Mouse (Mus musculus) heart, adult 11 months (tissue): ENCODE results near the gene Ssbp3.

ENCODE experiments used
- DNase-seq: peaks from one replicate; pipeline ENCODE4 v3.0.0; 2022

Gene Ssbp3

DNA sequence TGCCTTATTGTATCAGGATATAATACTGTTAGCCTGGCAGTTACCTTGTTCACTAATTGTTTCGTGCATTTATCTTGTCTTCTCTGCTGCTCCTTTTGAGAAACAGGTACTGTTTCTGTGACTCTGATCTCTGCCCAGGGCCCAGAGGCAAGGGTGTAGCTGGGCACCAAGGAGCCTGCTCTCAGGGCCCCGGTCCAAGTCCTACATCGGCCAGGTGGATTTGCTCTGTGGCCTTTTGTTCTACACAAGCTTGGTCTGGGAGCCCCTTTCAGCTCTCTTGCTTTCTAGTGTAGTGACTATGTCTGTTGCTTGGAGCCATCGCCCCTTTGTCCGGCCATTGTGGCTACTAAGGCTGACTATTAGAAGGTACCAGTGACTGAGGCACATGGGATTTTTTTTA, 82.6 kb downstream of the Ssbp3 start:
- DNase-seq = no peak

DNA sequence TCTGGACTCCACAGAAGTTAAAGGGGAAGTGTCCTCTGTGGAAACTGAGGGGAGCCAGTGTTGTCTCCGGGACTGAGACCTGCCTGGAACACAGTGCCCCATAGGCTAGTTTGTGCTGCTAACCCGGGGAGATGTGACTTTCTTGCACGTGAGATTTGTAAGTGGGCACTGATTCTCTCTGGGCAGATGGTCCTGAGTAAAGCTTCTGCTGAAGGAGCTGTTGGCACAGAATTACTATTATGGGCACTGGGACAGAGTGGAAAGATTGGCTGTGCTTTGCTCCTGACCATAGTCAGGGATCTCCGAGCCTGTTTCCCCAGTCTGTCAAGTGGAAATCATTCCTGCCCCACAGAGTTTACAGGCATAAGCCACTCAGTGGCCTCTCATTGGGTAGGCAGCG, 83.8 kb downstream of the Ssbp3 start:
- no peak for DNase-seq

DNA sequence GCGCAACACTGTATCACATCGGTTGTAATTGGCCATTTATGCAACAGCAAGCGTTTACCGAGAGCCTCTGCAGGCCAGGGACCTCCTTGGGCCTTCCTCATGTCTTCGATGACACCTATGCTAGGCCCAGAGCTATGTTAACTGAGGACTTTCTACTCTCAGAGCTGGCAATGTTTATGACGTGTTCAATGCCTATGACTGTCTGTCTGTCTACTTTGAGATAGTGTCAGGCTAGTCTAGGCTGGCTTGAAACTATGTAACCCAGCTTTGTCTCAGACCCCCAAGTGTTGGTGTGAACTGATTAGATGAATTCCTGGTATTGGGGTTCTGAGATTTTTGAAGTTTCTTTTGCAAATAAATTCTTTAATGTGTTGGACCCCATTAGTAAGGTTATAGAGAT, 84.6 kb downstream of the Ssbp3 start:
- DNase-seq = no peak

DNA sequence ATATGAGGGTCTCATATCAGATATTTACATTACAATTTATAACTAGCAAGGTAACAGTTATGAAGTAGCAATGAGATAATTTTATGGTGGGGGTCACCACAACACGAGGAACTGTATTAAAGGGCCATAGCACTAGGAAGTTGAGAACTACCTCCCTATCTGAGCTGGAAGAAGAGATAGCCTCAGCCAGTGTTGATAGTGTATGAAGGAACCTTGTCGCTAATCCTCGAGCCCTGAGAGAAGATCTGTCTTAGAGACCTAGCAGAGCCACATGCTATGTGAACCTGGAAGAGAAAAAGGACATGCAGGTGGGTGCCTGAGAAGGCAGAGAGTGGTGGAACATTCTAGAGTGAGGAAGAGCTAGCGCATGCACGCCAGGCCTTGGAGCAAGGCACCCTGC, 85.0 kb downstream of the Ssbp3 start:
- DNase-seq = no peak

GRCm38 (mm10) chr4:106996305-106997076, 86.0 kb downstream of the Ssbp3 start:
- DNase-seq = no peak

GRCm38 (mm10) chr4:107001259-107001810, 90.8 kb downstream of the Ssbp3 start:
- no peak for DNase-seq

GRCm38 (mm10) chr4:107001916-107002488, 91.5 kb downstream of the Ssbp3 start:
- DNase-seq = no peak

DNA sequence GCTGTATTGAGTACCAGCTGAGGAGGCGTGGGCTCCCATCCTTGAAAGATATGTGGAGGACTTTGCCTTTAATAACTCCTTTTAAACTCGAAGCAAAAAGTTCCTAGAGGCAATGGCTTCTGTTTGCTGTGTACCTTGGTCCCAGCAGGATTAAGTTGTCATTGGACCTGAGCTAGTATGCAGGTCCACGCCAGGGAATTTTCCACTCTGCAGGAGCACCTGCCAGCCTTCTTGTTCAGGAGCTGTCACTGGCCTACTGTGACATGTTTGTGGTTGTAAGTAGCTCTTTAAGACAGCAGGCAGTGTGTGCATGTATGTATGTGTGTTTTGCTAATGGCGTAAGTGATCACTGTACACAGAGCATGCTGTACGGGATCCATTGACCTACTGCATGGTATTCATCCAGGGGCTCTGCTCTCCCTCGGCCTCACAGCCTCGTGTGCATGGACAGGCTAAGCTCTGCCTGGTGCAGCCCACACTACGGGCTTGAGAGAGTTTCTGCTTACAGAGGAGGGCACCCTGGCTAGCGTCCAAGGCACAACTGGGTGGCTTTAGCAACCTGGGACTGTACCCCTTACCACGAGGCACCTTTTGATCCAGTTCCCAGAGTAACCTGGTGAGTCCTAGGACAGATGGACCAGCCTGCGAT, 92.1 kb downstream of the Ssbp3 start:
- DNase-seq = no peak

DNA sequence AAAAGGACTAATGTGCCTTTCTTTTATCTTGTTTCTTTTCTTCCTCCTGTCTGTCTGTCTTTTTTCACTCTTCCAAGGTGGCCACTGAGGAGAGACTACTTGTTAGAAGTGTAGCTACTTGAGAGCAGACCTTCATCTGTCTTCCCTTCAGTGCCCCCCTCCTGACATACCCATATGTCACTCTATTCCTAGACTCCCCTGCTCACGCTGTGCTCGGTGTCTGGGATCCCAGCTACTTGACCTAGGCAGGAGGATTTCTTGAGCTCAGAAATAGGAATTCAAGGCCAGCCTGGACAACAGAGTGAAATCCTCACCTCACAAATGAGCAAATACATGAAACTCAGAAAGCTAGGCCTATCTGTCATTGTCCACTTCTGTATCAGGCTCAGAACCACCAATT, 92.7 kb downstream of the Ssbp3 start:
- DNase-seq = no peak

- DNase-seq = no peak
Measured at GRCm38 (mm10) chr4:107003786-107004185, 93.3 kb downstream of the Ssbp3 start.

DNA sequence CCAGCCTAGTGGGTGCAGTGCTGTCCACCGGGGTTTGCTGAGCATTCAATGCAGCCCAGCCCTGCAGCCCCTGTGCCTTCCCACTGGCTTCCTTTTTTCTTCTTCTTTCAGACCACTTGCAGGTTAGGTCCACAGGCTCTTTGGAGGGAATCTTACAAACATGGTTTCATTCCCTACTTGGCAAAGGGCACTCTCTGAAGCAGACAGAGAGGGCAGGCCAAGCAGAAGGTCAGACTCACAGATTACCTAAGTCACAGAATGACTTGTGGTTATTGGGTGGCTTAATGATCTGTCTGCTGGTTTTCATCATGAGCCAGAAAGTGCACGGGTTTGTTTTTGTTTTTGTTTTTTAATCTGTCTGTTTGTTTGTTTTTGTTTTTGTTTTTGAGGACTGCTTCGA, 93.8 kb downstream of the Ssbp3 start:
- no peak for DNase-seq

- DNase-seq = no peak
Measured at GRCm38 (mm10) chr4:107005166-107005565, 94.7 kb downstream of the Ssbp3 start.

DNA sequence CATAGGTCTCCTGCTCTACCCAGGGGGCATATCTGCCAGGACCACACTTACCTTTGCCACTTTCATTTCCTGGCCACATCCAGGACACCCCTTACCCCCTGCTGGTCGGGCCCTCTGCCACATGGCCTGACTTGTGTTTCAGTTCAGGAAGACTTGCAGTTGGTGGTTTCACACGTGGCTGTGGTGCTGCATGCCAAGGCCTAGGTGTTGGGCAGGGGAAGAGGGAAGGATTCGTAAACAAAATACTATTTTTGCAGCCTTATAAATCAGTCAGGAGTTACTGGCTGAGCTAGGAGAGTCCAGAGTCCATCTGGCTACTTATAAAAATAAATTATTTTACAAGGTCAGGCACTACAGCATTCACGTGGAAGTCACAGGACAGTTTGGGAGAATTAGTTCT, 95.7 kb downstream of the Ssbp3 start:
- DNase-seq = no peak

DNA sequence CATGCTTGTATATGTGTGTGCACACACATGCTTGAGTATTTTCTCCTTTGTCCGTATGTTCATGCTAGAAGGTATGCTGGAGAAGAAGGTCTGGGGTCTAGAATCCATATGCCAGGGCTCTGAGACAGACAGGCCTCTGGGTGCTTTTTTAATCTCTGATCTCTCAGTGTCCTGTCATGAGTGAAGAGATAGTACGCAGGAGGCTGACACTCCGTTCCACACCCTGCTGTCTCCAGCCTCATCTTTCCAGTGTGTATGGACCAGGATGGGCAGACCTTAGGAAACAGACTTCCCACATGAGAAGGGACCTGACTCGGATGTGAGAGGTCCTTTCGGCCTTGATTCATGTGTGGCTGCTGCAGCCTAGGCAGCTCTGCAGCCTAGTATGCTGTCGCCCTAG, 96.3 kb downstream of the Ssbp3 start:
- no peak for DNase-seq

DNA sequence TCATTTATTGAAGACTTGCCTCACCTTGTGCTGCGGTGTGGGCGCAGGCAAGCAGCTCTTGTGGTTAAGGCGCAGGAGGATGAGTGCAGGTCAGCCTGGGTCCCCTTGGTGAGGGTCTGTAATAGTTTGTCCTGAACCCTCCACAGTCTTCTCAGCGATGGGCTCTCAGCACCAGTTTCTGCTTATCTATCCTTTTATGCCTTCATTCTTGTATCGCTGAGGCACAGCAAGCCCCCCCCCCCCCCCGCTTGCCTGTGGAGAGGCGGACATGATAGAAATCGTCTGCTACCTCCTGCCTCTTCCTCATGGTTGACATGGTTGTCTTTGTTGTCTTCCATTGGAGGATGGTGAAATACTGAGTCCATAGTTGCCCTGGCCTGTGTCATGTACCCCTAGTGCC, 96.9 kb downstream of the Ssbp3 start:
- no peak for DNase-seq

DNA sequence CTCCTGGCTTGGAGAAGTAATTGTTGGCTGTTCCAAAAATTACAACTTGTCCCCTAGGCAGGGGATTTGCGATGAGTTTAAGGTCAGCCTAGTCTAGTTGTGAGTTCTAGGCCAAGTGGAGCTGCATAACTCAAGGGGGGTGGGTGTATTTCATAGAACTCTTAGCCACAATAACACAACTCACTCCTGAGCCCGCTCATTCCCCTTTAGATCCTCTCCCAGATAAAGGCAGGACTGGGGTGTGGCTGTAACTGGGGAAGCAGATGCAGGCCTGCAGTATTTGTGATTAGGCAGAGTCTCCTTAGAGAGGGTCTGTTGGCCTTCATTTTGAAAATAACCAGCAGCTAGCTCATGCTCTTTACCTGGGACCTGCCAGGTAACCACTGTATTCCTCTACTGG, 97.7 kb downstream of the Ssbp3 start:
- DNase-seq = no peak

DNA sequence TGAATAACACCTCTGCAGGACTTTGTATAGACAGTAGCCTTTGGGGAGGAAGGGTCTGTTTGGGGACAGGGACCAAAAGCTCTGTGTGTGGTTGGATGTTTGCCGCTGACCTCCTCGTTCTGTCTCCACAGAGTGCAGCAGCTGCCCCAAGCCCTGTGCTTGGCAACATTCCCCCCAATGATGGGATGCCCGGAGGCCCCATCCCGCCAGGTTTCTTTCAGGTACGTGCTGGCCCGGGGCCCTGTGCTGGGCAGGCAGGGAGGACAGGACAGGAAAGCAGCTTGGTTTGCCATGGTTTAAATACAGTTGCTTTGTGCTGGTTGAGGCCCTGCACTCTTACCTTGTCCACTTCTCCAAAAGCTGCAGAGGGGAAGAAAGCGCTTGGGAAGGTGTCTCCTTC, 99.0 kb downstream of the Ssbp3 start:
- no peak for DNase-seq

DNA sequence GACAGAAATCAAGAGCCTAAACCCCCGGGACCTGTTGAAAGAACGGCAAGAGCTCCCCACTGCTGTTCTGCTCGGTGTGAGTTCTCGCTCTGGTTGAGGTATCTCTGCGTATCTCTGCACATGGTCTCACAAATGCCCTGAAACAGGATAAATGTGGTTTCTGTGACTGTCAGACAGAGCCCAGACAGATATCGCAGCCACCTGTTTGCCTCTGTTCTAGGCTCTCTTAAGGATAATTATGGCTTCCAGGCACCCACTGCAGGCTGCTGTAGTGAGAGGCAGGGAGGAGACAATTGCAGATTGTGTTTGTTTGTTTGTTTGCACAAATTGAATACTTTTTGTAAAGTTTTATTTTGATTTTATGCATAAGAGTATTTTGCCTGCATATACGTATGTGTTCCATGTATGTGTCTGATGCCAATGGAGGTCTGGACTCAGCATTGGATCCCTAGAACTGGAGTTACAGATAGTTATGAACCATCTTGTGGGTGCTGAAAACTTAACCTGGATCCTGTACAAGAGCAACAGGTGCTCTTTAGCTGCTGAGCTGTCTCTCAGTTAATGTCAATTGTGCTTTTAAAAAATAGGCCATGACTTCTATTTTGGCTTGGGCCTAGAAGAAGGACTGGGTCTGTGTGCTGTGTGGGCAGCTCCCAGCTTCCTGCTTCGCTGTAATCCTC, 101.0 kb downstream of the Ssbp3 start:
- DNase-seq = no peak

GRCm38 (mm10) chr4:107012005-107012478, 101.5 kb downstream of the Ssbp3 start:
- DNase-seq = peak; percentile 90

- peak; percentile 98 for DNase-seq
Measured at GRCm38 (mm10) chr4:107012574-107012973, 102.1 kb downstream of the Ssbp3 start.

GRCm38 (mm10) chr4:107013119-107013816, 102.8 kb downstream of the Ssbp3 start:
- peak; percentile 97 for DNase-seq

GRCm38 (mm10) chr4:107013817-107014260, 103.3 kb downstream of the Ssbp3 start:
- DNase-seq = peak; percentile 90
